Mouse (Mus musculus) frontal cortex, adult (tissue): ENCODE results near the gene AY761185.
"Not testable (repeated sequence)": the region's sequence is repeated elsewhere in the genome, so short reads cannot be mapped to it uniquely, and the experiment has no call there.

Experiments used
- ATAC-seq: cut with Nextera tagmentation; 2 replicates; pipeline ENCODE4 v1.9.2; 2017; ENCODE audit warnings: mild to moderate bottlenecking, moderate library complexity, mixed read lengths; ENCODE audit not compliant: low TSS enrichment

Gene AY761185

GRCm38 (mm10) chr8:20944610-20945009 lies at the start of gene AY761185:
TSS of gene AY761185 (minus strand) at chr8:20944710.
- ATAC-seq: no peak

- not testable (repeated sequence) for ATAC-seq
Measured at GRCm38 (mm10) chr8:20994042-20994441, 49.5 kb upstream of the AY761185 start.

- no peak for ATAC-seq
Measured at GRCm38 (mm10) chr8:20979846-20980245, 35.3 kb upstream of the AY761185 start.

GRCm38 (mm10) chr8:20964531-20964930 lies 20.0 kb upstream of the AY761185 start:
- no peak for ATAC-seq

- ATAC-seq: peak; percentile 72; the same call in 1 of the 2 replicates
Measured at GRCm38 (mm10) chr8:20921971-20922370, 22.5 kb downstream of the AY761185 start, which contains the start of gene Gm6040. TSS of gene Gm6040 (minus strand) at chr8:20922071.

- ATAC-seq: no peak
Measured at GRCm38 (mm10) chr8:20912288-20912687, 32.2 kb downstream of the AY761185 start.

GRCm38 (mm10) chr8:20908256-20908655 lies 36.3 kb downstream of the AY761185 start:
- no peak for ATAC-seq

GRCm38 (mm10) chr8:20907119-20907518 lies 37.4 kb downstream of the AY761185 start:
- no peak for ATAC-seq

GRCm38 (mm10) chr8:20902527-20902926 lies 42.0 kb downstream of the AY761185 start, which contains the start of gene Gm15056:
TSS of gene Gm15056 (minus strand) at chr8:20902627.
- ATAC-seq: no peak
